Mouse (Mus musculus) G1E (cell line): ENCODE measurements around the gene Scn3a. TPM values are rescaled to one million over a fixed set of nuclear protein-coding genes. Genes with fewer than 3 reads are reported as not detected.

Experiments used
- ATAC-seq: 2 replicates; pipeline ENCODE4 v1.8.0; 2016; ENCODE audit warnings: mild to moderate bottlenecking; ENCODE audit not compliant: insufficient number of reproducible peaks, poor library complexity, low FRiP score, severe bottlenecking; ENCODE audit errors: extremely low read depth
- DNase-seq: peaks from one replicate; pipeline ENCODE4 v3.0.0; 2012; ENCODE audit warnings: low spot score
- H3K27me3 ChIP-seq: 2 replicates; pipeline ENCODE4 v1.6.1; 2012; ENCODE audit warnings: mild to moderate bottlenecking, low read length, inconsistent platforms; ENCODE audit not compliant: insufficient read depth
- H3K36me3 ChIP-seq: replicated peaks from 2 replicates; pipeline ENCODE3; 2012; ENCODE audit warnings: mild to moderate bottlenecking, inconsistent platforms
- H3K4me1 ChIP-seq: 2 replicates; pipeline ENCODE4 v1.6.1; 2012; ENCODE audit warnings: low read depth, low read length, inconsistent platforms, mixed read lengths; ENCODE audit not compliant: insufficient read depth
- H3K4me3 ChIP-seq: 2 replicates; pipeline ENCODE4 v1.5.1; 2012; ENCODE audit warnings: low read depth, mild to moderate bottlenecking, inconsistent platforms, low read length, moderate library complexity, mixed read lengths
- H3K9me3 ChIP-seq: replicated peaks from 2 replicates; pipeline ENCODE4 v1.6.1; 2012; ENCODE audit warnings: inconsistent platforms
- CTCF ChIP-seq: IDR thresholded peaks from 2 replicates; pipeline ENCODE4 v1.5.1; 2012; ENCODE audit warnings: low read depth, low read length, inconsistent platforms, mixed read lengths
- GATA1 ChIP-seq: IDR thresholded peaks from 2 replicates; pipeline ENCODE4 v1.6.1; 2012; ENCODE audit warnings: borderline replicate concordance, low read length, inconsistent platforms, mixed read lengths
- GATA2 ChIP-seq: IDR thresholded peaks from 2 replicates; pipeline ENCODE4 v1.6.1; 2012; ENCODE audit warnings: low read depth, low read length, inconsistent platforms, borderline replicate concordance
- POLR2AphosphoS5 ChIP-seq: IDR thresholded peaks from 2 replicates; pipeline ENCODE4 v1.6.1; 2012; ENCODE audit warnings: low read depth, low read length, inconsistent platforms; ENCODE audit not compliant: insufficient replicate concordance
- TAL1 ChIP-seq: conservative IDR thresholded peaks from 2 replicates; pipeline ENCODE4 v1.6.1; 2012; ENCODE audit warnings: low read depth, low read length, inconsistent platforms, mixed read lengths
- polyA plus RNA-seq: library from polyadenylated mRNA; stranded (reverse); fragments of >175 nt; gene quantifications from 2 replicates; pipeline ENCODE4 v1.2.3, GENCODE M21; 2012
- total RNA-seq, 2 experiments: library from RNA; stranded (forward) in 1 of 2; stranded (reverse) in 1 of 2; fragments of 200-1000 nt in 1 of 2; fragments of >200 nt in 1 of 2; fragmentation: Nextera tagmentation in 1 of 2; gene quantifications; 2 replicates each; pipeline ENCODE4 v1.2.3; 2014 to 2017

Gene Scn3a
- total and polyA plus RNA-seq, 3 experiments, result 0.11 TPM; not detected in 2

DNA sequence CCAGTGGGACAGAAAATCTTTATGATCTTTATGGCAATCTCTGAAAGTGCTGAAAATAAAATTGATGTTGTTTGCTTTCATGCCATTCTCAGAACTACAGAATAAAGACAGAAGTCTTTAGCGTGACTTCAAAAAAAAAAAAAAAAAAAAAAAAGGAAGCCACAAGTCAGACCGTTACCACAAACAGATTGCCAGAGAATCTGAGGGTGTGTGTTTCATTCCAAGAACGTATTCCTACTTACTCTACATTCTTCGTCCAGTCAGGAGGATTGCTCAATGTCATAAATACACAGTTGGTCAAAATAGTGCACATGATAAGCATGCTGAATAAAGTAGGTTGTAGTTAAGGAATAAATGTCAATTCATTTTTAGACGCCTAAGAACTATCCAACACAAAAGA is 38.3 kb downstream of the Scn3a start:
- H3K4me3 ChIP-seq, result no peak overlapping the region
- TF ChIP-seq CTCF, result no peak
- no peak for TF ChIP-seq POLR2AphosphoS5
- no peak for TF ChIP-seq TAL1
- no peak for TF ChIP-seq GATA1
- TF ChIP-seq GATA2, result no peak
- H3K27me3 ChIP-seq, result no peaks in the 10 kb centered on the region
- no peak for ATAC-seq
- H3K9me3 ChIP-seq, result peaks cover 6% of the 10 kb centered on the region
- H3K4me1 ChIP-seq, result no peaks in the 10 kb centered on the region
- H3K36me3 ChIP-seq, result no peaks in the 10 kb centered on the region
- DNase-seq, result no peak

DNA sequence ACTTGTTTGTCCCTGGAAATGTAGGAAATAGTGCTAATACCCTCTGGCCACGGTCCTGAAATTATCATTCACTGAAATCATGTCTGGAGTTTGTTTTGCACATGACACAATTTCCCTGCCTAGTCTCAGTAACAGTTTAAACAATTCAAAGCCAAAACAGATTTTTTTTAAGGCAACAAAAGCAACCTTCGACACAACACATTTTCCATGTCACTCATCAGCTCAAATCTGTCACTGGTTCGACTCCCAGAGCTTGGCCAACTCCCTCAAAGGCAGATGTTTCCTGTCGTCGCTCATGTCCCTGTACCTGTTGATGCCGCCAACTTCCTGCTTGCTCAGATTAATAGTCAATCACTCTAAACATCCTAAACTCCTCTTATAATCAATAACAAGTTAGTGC is 50.7 kb downstream of the Scn3a start:
- ATAC-seq, result no peak
- H3K27me3 ChIP-seq, result no peaks in the 10 kb centered on the region
- H3K4me3 ChIP-seq, result no peak overlapping the region
- H3K9me3 ChIP-seq, result peaks cover 8% of the 10 kb centered on the region
- no peak for DNase-seq
- H3K36me3 ChIP-seq, result no peaks in the 10 kb centered on the region
- no peak for TF ChIP-seq POLR2AphosphoS5
- no peak for TF ChIP-seq CTCF
- no peak for TF ChIP-seq GATA1
- TF ChIP-seq GATA2, result no peak
- no peak for TF ChIP-seq TAL1
- H3K4me1 ChIP-seq, result no peaks in the 10 kb centered on the region

DNA sequence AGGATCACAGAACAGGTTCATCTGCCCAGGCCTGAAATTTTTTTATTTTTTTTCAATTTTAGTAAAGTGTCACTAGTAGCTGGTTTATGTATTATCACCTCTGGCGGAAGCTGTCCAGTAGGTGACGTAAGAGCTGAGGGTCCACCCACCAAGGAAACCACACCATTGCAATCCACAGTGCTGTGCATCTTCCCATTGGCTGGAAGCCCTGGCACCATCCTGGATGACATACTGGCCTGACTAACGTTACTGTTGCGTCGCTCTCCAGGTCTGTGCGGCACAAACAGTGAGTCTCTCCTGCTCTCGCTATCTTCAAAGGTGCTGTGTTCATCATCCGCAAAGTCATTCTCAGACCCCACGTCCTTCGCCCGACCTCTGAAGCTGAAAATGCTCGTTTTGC is 59.2 kb downstream of the Scn3a start:
- TF ChIP-seq GATA1 (no peak), GATA2 (no peak), POLR2AphosphoS5 (no peak), TAL1 (no peak), CTCF (no peak)
- Histone ChIP-seq H3K27me3 (no peaks in the 10 kb centered on the region), H3K4me3 (no peak overlapping the region), H3K4me1 (no peaks in the 10 kb centered on the region), H3K36me3 (no peaks in the 10 kb centered on the region), H3K9me3 (peaks cover 6% of the 10 kb centered on the region)
- ATAC-seq, result no peak
- DNase-seq, result no peak

DNA sequence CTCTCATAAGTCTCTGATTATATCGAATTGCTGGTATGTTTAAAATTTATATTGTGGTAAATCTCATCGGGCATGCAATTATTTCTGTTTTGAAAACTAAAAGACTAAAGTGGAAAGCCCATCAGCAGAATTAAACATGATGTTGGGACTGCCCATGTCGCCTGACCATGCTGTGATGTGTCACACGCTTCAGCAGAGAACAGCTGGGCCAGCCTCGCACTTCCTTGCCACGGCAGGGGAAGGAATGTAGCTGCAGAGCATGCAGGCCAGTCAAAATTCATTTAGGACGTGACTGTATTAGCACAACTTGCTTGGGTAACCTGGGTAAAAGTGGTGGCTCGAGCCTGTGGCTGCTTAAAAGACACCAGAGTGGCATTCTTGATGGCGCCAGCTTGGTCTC is 77.0 kb downstream of the Scn3a start:
- TF ChIP-seq GATA2 (no peak), CTCF (no peak), GATA1 (no peak), POLR2AphosphoS5 (no peak), TAL1 (no peak)
- ATAC-seq (no peak), DNase-seq (no peak)
- Histone ChIP-seq H3K27me3 (no peaks in the 10 kb centered on the region), H3K36me3 (no peaks in the 10 kb centered on the region), H3K4me1 (no peaks in the 10 kb centered on the region), H3K4me3 (no peak overlapping the region), H3K9me3 (peaks cover 11% of the 10 kb centered on the region)

DNA sequence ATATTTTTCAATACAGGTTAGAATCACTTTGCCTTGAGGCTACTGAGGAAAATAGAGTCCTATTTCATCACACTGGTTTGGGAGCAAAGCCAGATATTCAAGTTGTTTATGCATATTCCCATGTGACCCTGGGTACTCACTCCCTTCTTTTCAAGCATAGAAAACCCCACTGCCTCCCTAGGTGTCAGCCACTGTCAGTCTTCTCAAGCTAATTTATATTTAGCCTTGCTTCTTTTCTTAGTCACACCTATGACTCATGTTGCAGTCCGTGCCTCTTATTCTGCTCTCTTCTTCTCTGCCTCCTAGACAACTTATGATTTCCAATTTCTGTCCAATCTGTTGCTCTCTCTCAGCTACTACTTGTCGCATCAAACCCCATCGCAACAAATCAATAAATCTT is 84.0 kb downstream of the Scn3a start:
- Histone ChIP-seq H3K9me3 (peaks cover 2% of the 10 kb centered on the region; the same call in 1 of the 2 replicates), H3K27me3 (no peaks in the 10 kb centered on the region), H3K4me3 (no peak overlapping the region), H3K36me3 (no peaks in the 10 kb centered on the region), H3K4me1 (no peaks in the 10 kb centered on the region)
- no peak for DNase-seq
- ATAC-seq, result no peak
- TF ChIP-seq POLR2AphosphoS5, result no peak
- TF ChIP-seq CTCF, result no peak
- TF ChIP-seq GATA2, result no peak
- TF ChIP-seq GATA1, result no peak
- TF ChIP-seq TAL1, result no peak

DNA sequence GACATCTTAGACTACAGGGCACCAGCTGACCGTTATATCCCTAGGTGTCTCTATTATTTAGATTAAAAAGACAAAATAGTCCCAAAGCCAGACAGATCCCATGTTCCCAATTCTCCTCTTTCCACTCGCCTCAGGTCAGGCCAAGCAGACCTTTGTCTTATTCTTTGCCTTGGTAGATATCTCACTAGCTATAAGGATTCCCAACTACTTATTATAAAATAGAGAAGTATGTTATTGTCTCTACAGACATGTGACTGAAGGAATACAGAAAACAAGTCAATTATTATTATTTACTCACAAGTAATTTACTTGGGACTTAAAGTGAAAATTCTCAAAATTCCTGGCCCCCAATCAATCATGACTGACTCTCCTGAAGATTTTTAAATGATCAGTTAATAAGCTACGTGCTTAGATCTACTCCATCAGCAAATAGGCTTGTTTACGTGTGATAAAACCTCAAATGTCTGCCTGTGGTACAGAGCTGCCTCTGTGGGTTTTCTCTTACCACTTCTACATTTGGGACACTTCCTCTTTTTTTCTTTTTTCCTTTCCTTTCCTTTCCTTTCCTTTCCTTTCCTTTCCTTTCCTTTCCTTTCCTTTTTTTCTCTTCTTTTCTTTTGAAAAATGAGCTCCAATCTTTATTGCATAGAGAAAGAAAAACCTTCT is 86.3 kb downstream of the Scn3a start:
- TF ChIP-seq POLR2AphosphoS5, result no peak
- TF ChIP-seq GATA1, result no peak
- no peak for TF ChIP-seq TAL1
- no peak for TF ChIP-seq CTCF
- no peak for TF ChIP-seq GATA2
- Histone ChIP-seq H3K27me3 (no peaks in the 10 kb centered on the region), H3K9me3 (peaks cover 2% of the 10 kb centered on the region; the same call in 1 of the 2 replicates), H3K4me3 (no peak overlapping the region), H3K36me3 (no peaks in the 10 kb centered on the region), H3K4me1 (no peaks in the 10 kb centered on the region)
- ATAC-seq (no peak), DNase-seq (no peak)
